Mouse (Mus musculus) heart, adult 2 months (tissue): ENCODE measurements around the gene Sik2.

Experiments used
- CTCF ChIP-seq: fragments of 200-600 bp; IDR thresholded peaks from 2 replicates; pipeline ENCODE4 v1.8.1; 2022; ENCODE audit warnings: antibody characterized with exemption, mild to moderate bottlenecking, moderate library complexity
- EP300 ChIP-seq: fragments of 200-500 bp; IDR thresholded peaks from 2 replicates; pipeline ENCODE4 v1.6.1; 2011; ENCODE audit warnings: low read depth, low read length, control low read depth; ENCODE audit not compliant: insufficient read depth
- POLR2A ChIP-seq: fragments of 200-500 bp; IDR thresholded peaks from 2 replicates; pipeline ENCODE4 v1.6.1; 2011; ENCODE audit warnings: mild to moderate bottlenecking, low read depth, low read length, control low read depth; ENCODE audit not compliant: insufficient read depth

GRCm38 (mm10) chr9:50900026-50900920 is 108.6 kb downstream of the Sik2 start:
- TF ChIP-seq EP300 (no peak), POLR2A (no peak), CTCF (no peak)
